Mouse (Mus musculus) gastrocnemius, postnatal 10 days (tissue): ENCODE results near the gene Il10. TPM values are rescaled to one million over a fixed set of nuclear protein-coding genes. Genes with fewer than 3 reads are reported as not detected.

Source experiments
- DNase-seq: peaks from one replicate; pipeline ENCODE4 v3.0.0; 2021; ENCODE audit warnings: mixed read lengths
- total RNA-seq, 2 experiments: library from RNA; stranded (reverse); gene quantifications; 2 replicates each; pipeline ENCODE4 v1.2.3; 2021

Il10 gene
- total RNA-seq, 2 experiments from 2014 or later = not detected

DNA sequence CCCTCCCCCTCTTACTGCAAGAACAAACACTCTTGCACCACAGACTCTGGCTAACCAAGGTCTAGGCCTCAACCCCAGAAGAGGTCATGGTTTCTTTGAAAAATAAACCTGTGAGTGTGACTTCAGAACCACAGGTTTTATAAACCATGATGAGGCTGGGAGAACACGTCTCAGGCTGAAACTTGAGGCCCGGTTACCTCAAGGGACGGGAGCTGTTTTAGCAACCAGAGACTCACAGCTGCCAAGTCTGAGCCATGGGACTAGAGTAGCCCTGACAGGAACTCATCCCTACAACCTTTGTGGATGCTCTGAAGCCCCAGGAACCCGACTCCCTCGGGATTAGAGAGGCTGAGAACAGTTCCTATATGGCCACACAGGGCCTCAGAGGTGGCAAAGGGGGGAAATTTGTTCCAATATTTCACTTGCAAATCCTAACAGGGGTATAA is 29.7 kb downstream of the Il10 start:
- DNase-seq = no peak

DNA sequence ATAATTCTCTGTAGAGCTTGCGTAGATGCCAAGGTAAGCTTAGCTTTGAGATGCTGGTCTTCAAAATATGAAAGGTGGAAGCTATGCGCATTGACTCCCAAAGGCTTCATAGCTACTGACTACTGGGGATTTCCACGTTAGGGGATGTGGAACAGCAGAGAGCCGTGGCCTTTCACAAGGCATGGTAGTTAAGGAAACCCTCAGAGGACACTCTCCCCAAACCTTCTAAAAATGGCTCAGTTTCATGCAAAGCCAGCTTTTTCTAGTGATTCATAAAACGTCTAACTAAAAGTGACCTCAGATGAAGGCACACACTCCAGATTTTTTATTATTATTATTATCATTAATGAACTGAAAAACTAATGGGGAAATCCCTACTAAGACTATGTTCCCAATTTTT is 30.4 kb downstream of the Il10 start:
- DNase-seq = no peak

DNA sequence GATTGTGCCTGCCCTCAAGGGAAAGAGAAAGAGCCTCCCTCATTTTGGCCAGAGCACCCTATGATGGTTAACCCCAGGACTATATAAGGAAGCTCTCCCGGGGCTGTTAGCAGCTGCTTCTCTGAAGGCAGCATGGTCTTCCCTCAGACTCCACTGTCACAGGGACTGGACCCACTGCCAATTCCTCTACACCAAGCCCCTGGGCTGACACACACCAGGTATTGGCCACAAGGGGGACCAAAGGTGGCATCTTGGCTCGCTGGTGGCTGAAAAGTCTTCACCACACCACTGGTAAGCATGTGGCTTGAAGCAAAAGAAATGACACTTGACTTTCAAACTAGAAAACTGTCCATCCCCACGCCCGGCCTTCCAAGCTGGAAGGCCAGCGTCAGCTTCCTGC is 31.0 kb downstream of the Il10 start:
- no peak for DNase-seq

DNA sequence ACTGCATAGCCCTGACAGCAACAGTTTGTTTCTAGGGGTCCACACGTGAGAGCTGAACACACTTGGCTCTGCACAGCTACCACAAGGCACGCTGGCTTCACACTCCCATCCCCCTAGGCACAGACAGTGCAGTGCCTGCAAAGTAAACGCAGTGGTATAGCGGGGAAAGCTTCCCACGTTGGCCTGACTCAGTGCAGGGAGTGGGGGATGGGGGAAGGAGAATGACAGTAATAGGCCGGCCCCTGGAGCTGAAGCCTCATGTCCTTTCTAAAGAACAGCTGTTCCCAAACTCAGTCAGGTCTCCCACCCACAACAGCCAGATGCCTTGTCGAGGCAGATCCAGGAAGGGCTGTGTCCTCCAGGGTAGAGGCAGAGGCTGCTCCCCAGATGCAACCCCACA is 31.4 kb downstream of the Il10 start:
- no peak for DNase-seq

DNA sequence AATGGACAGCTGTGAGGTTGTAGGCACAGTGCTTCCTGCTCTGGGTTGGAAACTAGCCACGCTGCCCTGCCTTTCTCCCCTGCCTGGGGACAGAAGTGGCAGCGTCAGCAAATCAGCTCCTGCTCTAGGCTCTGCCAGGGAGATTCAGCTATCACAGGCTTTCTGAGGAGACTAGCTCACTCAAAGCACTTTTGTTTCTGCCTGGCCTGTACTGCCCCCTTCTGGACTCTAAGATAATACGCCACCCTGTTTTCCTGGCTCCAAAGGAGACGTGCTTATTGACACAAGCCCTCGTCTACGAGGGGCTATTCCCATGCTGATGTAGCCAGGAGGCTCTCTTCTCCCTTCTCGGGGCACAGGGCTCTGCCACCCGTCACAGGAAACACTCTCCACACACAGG is 33.6 kb downstream of the Il10 start:
- peak; percentile 53 for DNase-seq

DNA sequence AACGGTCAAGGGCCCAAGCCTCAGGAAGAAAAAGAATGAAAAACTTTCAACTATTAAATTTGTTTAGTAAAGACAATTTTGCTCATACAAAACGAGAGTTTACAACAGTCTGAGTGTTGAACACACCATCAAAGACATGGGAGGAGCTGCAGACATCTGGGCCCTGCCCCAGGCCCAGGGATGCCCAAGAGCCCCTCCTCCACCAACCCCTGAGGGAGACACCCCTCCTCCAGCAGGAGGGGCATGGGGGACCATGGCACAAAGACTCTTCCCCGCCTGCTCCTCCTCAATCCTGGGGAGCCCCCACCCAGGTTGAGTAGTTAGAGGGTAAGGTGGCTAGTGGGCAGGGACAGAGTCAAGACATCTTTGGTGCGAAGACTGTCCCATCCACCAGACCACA is 34.0 kb downstream of the Il10 start:
- no peak for DNase-seq

DNA sequence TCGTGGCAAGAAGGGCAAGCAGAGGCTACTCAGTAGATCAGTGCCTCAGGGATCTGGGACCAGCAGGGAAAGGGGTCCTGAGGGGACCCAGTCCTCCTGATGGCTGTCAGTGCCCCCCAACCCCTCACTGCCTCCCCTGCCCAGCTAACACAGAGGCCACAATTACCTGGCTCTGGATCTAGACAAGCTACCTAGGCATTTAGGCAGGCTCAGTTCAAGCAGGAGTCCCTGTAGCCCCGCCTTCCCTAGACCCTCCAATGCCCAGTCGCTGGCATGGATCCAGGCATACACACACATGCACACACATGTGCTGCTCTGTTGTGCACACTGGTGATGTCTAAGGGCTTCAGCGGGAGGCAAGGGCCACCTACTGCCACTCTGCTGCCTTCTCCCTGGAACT is 34.6 kb downstream of the Il10 start:
- no peak for DNase-seq

DNA sequence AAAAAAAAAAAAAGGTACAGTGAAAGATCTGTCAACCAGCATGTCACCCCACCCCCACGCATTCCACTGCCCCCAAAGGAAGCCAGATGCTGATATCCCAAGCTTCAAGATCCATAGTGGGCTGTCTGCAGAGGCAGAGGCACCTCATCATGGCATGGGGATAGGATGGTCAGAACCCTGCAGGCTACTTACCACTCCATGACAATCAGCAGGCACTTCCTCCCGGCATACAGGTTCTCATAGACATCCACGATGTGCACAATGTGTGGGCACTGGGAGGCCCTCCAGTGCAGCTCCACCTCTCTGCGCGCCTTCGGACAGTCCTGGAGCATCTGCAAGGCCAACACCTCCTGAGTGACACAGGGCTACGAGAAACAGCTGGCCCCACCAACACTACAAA is 38.8 kb downstream of the Il10 start:
- no peak for DNase-seq

DNA sequence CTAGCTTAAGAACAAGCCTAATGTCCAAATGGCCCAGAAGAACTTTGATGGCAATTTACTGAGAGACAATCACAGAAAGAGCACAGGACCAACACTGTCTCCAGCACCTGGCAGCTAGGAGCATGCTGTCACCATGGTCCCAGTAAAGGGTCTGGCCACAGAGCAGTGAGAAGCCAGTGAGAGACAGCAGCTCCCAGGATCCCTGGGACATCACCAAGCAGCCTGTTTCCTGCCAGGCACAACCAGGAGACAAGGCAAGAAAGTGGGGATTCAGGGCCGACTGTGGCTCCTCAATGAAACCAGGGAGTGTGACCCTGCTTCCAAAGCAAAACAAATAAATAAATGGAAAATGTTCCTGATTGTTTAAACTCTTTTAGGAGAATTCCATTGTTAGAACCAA is 39.8 kb downstream of the Il10 start:
- DNase-seq = no peak

DNA sequence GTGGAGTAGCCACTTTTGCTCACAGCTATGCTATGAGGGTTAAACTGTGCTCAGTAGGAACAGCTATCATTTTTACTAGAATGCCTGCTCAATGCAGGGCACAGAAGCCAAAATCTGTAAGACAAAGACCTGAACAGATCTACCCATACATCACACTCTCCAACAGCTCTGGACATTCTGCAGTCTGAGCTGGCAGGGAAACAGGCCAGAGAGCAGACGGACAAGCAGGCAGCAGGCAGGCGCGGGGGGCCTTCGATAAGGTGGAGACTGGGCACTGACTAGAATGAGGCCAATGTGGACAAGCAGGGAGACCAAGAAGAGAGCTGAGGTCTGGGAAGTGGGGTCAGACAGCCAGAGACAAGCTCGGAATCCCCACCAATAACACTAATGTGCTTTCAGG is 40.2 kb downstream of the Il10 start:
- DNase-seq = no peak

DNA sequence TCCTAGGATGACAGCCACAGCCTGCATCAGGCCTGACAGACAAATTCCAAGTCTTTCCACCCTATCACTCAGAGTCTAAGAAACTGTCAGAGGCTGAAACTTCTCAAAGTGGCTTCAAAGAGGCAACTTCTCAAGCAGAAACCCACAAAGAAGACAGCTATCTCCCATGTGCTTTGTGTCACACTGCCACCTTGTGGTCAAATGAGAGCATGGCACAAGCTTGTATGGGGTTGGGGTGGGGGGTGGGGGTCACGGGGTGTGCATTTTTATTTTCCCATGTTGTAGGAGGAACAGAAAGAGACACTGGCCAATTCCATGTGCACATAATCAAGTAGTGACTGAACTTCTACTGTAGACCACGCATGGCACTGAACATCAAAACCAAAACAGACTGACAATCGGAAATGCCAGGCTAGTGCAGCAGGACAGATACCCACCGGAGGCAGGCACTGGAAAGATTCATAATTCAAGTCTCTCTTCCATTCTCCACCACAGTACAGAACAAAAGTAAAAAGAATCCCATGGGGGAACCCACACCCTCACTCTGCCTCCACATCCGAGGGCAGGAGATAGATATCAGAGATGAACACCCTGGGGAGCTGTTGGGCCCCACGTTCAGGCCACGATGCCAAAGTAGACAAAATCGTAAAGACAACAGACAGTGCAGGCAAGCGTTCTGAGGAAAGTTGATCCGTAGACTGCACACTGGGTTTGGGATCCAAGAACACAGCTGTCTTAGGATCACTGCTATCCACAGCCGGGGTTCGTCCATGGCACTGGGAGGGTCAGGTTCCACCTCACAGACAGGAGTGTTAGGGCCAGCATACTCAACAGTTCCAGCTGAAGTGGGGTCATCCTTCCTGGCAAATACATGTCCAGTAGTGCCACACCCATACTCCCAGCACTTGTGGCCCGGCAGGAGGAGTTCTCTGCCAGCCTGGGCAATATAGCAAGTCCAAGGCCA is 40.9 kb downstream of the Il10 start:
- DNase-seq = peak; percentile 40

DNA sequence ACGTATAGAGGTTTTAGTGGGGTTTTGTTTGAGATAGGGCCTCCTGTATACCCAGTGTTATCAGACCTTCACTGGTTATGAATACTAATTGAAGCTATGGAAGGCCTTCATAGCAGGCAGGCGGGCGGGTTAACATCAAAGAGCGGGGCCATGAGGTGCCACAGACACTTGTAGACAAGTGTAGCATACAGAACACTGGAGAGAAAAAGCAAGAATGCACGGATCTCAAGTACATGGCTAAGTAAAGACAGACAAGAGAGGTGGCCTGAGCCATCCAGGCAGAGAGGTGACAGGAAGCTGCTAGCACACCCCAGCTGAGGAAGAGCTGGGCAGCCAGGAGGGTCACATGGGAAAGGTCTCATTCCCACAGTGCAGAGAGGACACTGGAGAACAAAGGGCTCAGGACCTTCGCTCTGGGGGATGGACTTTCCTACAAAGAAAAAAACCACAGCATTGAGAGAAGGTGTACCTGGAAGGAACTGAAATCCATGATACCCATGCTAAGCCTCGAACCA is 42.2 kb downstream of the Il10 start:
- DNase-seq = no peak

DNA sequence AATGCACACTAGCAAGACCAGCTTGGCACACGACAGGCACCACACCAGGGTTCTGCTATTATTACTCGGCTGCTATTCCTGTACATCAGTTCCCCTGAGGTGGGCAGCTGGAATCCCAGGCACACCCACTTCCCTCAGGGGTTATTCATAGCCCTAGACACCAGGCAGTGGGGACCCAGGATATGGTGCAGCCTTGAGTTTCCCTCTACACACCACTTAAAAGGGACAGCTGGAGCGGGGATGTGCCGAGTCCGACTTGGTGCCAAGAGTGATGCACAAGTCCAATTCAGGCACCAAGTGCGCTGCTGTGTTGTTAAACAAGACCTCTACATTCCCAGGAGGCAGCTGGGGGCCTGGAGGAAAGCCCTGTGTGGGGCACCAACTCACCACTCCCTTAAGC is 43.2 kb downstream of the Il10 start:
- peak; percentile 60 for DNase-seq

DNA sequence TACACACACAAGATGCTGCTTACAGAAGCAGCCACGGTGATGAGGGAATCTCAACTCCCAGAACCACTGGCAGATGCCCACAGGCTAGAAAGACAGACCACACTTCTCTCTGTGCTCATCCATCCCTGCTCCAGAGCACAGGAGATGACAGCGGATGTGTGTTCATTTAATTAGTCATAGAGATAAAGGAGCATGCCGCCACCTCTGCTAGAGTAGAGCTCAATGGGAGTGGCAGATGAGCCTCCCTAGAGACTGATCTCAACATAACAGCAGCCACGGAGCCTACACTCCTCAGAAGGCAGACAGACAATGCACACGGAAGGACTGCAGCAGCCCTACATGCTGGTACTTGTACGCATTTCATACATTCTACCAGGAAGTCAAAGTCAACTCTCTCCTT is 44.6 kb downstream of the Il10 start:
- no peak for DNase-seq

DNA sequence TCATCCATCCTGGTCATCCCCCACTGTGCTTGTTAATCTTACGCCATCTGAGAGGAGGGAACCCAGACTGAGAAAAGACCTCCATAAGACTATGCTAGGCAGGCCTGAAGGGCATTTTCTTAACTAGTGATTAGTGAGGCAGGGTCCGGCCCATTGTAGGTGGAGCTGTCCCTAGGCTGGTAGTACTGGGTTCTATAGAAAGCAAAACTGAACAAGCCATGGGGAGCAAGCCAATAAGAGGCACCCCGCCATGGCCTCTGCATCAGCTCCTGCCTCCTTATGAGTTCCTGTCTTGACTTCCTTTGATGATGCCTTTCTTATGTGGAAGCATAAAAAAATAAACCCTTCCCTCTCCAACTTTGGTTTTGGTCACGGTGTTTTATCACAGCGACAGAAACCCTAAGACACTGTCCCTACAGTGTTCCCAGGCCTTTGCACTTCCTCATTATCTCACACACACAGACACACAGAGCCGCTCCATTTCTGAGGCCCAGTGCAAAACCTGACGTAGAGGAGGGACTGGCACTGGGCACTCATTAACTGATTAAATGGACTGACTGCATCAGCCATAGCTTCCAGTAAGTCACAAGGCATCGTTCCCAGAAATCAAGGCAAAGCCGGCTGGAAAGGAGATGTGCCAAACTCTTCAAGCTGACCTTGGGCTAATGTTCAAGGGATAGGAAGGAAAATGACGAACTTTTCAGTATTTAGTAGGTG is 48.5 kb downstream of the Il10 start:
- no peak for DNase-seq

DNA sequence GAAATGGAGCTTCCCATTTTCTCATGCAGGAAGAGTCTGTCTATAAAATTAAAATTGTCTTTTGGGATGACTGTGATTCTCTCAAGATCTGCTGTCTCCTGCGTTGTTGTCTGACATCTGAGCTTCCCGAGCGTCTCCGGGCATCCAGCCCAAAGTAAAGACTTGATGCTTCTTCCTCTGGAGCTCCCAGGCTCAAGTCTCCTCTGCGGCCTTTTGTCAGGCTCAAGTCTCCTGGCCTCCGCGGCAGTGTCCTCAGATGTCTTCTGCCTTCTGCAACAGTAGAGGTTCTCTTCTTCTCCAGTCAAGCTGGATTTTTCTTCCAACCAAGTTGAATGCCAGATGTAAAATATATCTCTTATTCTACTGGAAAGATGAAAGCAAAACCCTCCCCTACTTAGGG is 49.4 kb downstream of the Il10 start:
- no peak for DNase-seq

DNA sequence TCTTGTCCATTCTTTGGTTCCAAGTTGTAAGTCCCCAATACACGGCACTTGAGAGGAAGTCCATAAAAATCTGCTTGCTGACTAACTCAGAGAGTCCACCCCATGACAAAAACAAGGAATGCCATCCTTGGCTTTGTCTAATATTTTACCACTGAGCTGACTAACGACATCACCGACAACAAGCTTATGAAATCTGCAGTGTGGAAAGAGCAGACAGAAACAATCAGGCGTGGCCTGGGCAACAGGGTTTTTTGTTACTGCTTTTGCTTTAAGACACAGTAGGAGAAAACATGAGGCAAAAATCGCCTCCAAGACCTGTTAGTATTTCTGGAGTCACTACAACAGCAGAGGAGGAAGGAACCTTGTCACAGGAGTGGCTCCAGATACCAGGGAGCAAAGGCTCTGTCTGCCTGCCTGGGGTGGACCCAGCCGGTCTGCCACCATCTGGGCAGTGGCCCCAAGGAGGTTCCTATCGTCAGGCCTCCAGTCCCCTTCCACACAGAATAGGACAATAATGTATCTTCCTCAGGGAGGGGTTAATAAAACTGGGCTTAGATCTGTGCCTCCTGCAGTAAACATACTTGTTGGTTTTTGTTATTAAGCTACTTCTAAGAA is 52.8 kb downstream of the Il10 start:
- DNase-seq = no peak

DNA sequence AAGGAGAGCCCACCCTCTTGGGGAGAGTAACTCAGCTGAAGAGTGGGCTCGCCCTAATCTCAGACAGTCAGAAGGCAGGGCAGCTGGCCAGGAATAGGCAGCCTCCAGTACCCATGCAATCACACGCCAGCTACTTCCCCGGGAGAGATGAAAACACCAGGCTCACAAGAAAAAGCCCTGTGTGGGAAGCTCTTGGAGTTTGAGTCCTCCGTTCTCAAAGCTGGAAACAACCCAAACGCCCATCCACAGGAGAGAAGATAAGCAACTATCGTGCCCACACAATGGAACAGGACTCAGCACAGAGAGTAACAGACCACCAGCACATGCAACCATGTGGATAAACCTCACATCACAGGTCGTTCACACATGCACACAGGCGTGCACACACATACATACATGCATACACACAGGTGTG is 54.9 kb downstream of the Il10 start:
- DNase-seq = no peak
